Mouse (Mus musculus): ENCODE results near the gene Rtn3. TPM values are rescaled to one million over a fixed set of nuclear protein-coding genes. Genes with fewer than 3 reads are reported as not detected.
"Not testable (repeated sequence)": the region's sequence is repeated elsewhere in the genome, so short reads cannot be mapped to it uniquely, and the experiment has no call there.

Rtn3 gene
- total RNA-seq, 2 experiments from 2014 or later, result 798 to 841 TPM

DNA sequence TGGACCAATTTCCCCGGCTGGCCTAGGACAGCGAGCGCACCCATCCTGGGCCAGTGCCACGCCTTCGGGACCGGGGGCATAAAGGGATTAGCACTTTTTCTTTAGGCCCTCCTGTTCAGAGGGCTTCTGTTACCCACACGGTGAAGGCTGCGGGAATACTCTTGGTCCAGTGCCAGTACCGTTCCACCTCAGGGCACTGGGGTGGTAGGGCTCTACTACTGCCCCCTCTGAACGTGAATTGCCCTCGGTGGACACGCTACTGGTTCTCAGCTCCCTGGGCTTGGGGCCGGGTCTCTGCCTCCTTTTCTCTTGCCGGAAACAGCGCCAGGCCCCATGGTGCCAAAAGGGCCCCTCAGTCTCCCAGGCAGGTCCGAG lies 59.4 kb downstream of the Rtn3 start:
- no peak for DNase-seq (ENCODE audit: extremely low spot score in 1 of 2, low spot score in 1 of 2)

DNA sequence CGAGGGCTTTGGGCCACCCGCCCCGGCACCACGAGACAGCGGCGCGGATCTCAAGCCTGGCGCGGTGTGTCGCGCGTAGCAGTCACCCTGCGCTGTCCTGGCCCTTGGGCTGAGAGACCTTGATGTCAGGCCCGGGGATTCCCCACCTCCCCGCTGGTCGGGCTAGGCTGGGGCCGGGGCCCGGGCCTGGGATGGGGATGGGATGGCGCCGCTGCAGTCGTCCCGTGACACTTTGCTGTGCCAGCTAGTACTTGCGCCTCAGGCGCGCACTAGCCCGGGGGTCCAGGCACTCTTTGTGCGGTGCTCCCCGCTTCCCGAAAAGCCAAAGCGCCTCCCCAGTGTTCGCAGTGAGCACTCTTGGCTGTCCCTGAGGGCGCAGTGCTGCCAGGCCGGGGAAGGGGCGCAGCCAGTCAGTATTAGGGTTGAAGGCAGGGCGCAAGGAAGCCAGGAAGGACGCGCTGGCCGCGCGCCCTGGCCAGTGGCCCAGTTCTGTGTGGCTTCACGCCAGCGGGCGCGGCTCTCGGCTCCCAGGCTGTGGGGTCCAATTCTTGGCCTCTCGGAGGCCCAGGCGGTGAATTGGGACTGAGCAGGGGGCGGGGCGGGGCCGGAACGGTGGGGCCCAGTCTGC lies 59.9 kb downstream of the Rtn3 start:
- peak; percentile 72 to 75 for DNase-seq (ENCODE audit: extremely low spot score in 1 of 2, low spot score in 1 of 2)

DNA sequence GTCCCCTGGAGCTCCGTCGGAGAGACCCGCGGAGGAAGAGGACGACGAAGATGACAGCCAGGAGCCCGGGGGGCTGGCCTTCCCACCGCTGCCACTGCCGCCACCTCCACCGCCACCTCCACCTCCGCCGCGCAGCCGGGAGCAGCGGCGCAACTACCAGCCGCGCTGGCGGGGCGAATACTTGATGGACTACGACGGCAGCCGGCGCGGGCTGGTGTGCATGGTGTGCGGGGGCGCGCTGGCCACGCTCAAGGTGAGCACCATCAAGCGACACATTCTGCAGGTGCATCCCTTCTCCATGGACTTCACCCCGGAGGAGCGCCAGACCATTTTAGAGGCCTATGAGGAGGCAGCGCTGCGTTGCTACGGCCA lies 60.4 kb downstream of the Rtn3 start:
- DNase-seq (ENCODE audit: extremely low spot score in 1 of 2, low spot score in 1 of 2), result no peak

DNA sequence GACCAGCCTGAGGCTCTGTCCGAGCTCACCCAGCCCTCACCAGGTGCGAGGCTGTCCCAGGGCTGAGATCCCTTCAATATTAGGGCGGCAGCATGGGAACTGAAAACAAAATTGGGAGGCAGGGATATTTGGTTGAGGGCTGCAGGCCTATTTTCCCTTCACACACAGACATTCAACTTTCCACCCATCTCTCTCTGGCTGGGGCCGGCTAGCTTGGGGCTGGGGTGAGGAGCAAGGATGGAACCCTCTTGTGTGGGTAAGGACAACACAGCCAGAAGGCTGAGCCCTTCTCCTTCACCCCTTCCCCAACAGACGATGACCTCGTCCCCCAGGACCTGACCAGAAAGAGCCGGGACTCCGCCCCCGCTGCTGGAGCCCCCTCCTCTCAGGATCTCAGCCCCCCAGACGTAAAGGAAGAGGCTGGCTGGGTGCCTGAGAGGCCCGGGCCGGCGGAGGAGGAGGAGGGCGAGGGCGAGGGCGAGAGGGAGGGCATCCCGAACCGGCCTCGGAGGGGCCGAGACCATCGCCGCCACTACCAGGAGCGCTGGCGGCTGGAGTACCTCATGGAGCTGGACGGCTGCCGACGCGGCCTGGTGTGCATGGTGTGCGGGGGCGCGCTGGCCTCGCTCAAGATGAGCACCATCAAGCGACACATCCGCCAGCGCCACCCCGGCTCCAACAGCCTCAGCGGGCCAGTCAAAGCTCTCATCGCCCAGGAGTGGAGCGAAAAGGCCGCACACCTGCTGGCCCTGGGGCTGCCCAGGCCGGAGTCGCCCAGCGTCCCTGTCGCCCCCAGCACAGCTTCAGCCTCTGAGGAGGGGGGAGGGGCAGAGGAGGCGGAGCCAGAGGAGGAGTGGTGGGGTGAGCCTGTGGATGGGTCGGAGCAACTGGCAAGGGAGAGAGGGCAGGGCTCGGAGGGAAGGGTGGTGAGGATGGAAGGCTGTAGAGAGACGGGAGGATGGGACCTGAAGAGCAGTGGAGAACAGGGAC lies 61.2 kb downstream of the Rtn3 start:
- peak; percentile 50 to 70 for DNase-seq (ENCODE audit: extremely low spot score in 1 of 2, low spot score in 1 of 2)

DNA sequence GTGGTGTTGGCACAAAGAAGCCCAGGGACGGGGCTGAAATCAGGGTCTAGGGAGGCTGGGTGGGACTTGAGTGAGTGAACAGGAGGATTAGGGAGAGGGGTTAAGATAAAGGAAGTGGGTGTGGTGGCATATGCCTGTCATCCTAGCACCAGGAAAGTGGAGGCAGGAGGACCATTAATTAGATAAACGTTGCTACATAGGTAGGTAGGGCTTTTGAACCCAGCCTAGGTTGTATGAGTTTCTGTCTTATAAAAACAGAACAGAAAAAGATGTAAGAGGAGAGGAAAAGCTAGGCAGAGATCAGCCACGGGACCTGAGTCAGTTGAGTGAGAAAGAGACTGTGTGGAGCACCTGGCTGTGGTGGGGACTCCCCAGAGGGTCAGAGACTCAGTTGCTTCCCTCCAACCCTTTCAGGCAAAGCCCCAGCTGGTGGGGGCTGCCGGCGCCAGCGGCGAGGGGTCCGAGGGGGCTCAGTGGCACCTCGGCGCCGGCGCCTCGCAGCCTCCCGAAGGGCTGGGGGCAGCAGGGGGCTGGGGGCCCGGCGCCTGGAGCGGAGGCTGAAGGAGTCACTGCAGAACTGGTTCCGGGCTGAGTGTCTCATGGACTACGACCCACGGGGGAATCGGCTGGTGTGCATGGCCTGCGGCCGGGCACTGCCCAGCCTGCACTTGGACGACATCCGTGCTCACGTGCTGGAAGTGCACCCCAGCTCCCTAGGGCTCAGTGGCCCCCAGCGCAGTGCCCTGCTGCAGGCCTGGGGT lies 62.1 kb downstream of the Rtn3 start:
- DNase-seq (ENCODE audit: extremely low spot score in 1 of 2, low spot score in 1 of 2), result no peak

DNA sequence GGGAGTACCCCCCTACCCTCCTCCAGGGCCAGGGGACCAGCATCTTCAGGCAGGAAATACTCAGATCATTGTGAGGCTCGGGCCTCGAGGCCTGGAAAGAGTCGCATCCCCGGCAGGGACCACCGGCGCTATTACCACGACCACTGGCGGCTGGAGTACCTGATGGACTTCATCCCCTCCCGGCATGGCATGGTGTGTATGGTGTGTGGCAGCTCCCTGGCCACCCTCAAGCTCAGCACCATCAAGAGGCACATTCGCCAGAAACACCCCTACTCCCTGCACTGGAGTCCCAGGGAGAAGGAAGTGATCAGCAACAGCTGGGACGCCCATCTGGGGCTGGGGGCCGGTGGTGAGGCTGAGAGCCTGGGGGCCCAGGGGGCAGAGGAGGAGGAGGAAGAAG lies 63.0 kb downstream of the Rtn3 start:
- DNase-seq (ENCODE audit: extremely low spot score in 1 of 2, low spot score in 1 of 2), result no peak

DNA sequence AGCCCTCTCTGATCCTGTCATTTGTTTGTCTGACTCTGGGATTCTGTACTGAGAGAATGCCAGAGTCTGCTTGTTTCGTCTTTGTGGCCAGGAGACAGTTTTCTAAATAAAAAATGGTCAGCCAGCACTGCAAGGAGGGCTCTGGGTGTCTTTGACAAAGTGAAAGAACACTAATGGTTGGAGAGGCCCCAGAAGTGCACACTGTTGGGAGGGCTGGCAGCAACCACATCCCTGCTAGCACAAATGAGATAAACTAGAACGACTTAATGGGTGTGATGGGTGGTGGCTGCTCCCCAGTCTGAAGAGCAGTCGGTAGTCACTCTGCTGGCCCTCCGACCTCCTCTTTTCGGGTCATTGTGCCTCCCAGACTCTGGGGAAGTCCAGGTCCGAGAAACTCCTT lies 63.9 kb downstream of the Rtn3 start:
- DNase-seq (ENCODE audit: extremely low spot score in 1 of 2, low spot score in 1 of 2), result no peak

DNA sequence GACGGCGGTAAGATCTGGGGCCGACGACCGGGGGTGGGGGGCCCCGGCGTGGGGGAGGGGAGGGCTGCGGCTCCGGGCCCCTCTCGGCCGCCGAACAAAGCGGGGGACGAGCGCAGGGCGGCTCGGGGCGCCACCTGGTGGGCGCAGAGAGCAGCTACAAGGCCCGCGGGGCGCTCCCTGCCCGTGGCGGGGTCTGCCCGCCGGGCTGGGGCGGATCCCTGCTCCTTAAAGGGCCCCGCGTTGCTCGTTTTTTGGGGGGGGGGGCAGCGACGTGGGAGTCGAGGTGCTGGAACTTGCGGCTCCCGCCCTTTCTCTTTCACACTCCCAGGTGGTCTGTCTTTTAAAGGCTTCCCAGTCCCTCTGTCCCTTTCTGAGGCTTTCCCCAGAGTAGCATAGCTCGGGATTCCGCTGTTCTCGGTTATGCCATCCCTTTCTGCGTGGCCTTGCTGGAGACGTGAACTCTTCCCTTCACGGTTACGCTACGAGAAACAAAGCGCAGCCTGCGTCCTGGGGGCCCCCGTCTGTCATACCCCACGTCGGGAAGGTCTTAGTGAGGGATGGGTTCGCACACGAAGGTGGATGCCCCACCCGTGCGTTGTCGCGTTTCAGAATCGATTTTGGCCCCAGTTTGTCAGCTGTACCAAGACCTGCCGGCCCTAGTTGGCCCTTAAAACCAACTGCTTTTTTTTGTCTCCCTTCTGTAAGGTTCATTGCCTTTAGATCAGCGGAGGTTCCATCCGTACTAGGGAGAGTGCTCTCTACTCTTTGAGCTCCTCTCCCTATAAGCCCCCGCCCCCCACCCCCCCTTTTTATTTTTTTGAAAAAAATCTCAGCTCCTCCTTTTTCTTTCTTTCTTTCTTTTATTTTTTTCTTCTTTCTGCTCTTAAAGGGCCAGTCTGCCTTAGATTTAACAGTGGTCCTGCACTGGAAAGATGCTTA lies 64.9 kb downstream of the Rtn3 start:
- peak; percentile 79 for DNase-seq (ENCODE audit: extremely low spot score in 1 of 2, low spot score in 1 of 2)

DNA sequence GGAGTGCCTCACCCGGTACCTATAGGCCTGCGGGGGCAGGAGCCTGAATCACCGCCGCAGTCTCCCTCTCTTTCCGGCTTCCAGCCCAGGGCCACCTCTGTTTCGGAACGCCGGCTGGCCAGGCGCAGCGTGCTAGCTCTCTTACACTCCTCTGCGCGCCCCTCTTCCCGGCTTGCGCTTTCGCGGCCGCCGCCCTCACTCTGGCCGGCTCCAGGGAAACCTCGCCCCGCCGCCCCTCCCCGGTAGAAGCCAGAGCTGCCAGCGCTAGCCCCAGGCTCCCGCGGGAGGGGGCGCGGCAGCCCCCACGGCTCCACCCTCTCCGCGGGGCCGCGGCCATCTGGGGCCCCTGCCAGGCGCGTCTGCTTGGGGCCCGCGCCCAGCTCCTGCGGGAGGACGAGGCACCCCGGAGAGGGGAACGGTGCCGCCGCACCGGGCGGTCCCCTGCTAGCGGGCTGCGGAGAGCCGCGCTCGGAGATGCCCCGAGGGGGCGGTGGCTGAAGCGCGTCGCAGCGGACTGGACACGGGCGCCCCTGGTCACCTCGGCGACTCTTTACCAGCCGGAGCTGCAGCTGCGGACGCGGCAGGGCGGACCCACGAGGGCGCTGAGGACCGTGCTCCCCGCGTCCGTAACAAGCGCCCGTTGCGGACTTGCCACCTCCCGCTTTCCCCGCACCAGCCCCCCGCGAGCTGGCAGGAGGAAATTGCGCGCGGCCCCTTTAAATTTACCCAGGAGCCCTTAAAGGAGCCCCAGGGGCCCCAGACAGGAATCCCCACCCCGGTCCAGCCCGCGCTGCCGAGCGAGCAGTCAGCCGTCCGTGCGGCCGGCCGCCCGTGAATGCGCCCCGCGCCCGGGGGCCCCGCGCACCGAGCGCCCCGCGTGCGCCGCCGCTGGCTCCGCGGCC lies 66.0 kb downstream of the Rtn3 start, which contains the start of gene 2700081O15Rik:
2700081O15Rik (plus strand) TSS at position 792 of the 902 bp plus-strand sequence.
- peak; percentile 62 to 71 for DNase-seq (ENCODE audit: extremely low spot score in 1 of 2, low spot score in 1 of 2)

DNA sequence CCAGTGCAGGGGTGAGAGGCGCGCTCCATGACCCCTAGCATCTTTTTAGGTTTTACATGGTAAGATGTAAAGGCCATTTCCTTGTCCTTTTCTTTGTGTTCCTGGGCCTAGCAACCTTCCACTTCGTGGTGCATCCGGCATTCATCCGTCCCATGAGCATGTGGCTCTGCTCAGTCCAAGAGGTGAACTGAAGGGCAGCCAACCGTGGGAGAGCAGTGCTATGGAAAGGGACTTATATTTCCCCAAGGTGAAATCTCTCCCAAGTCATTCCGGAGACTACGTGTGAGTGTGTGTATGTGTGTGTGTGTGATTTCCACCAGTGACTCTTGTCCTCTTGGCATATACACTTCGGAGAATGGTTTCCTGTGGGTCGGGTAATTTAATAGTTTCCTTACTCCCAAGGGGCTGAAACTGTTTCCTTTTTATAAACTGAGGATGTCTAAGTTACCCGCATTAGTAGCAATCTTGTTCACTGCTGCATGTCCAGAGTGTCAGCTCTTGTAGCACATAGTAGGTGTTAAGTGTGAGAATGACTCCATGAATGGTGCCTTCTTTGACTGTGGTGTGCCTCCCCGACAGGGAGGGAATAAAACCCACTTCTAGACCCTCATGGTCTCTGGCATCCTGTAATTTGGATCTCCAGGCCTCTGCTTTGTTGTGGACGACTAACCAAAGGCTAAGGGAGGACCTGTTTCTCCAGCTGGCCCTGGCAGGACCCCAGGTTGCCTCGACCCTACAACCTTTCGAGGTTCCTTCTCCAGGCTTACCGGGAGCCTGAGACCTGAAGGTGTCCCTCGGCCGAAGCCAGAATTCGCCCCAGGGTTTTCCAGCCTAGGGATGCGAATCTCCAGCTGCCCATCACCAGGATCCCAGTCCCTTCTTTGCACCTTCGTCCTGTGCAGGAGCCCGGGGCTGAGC lies 66.9 kb downstream of the Rtn3 start:
- DNase-seq (ENCODE audit: extremely low spot score in 1 of 2, low spot score in 1 of 2), result no peak

DNA sequence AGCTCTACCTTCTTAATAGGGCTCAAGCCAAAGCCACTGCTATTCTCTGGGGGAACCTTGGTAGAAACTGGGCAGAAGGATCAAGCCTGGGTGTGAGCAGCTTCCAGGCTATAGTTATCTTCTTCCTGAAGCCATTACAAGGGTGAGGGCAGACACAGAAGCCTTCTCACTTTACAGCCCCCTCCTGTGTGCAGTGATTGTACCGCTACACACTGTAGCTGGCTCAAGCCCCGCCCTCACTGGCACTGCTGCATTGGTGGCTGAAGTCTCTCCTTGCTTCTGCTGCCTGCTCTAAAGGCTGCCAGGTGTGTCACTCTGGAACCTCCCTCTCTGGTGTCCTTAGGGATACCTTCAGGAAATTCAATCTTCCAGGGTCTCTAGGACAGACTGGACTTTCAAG lies 70.7 kb downstream of the Rtn3 start:
- no peak for DNase-seq (ENCODE audit: extremely low spot score in 1 of 2, low spot score in 1 of 2)

DNA sequence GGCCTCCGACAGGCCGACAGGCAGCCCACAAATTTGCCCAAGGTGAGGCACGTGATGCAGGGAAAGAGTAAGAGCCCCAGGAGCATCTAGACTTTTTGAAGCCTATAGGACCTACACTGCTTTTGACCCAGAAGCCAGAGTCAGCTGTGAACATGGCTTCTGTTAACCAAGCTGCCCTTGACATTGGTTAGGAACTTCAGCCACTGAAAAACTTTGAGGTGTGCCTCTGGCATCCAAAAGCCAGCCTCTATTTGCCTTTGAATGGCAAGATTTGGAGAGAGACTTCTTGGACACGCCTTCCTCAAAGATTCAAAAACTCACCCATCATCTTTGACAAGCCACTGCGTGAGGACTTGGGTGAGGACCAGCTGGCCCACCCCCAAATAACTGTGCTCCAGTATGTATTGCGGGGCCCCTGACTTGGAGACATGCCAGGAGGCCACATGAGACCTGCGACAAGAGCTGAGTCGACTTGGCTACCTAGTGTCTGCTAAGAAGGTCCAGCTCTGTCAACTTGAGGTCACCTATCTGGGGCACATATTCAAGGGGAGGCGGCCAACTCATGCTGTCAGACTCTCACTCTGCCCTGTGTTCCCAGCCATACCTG lies 78.4 kb downstream of the Rtn3 start:
- DNase-seq (ENCODE audit: extremely low spot score in 1 of 2, low spot score in 1 of 2), result no peak

DNA sequence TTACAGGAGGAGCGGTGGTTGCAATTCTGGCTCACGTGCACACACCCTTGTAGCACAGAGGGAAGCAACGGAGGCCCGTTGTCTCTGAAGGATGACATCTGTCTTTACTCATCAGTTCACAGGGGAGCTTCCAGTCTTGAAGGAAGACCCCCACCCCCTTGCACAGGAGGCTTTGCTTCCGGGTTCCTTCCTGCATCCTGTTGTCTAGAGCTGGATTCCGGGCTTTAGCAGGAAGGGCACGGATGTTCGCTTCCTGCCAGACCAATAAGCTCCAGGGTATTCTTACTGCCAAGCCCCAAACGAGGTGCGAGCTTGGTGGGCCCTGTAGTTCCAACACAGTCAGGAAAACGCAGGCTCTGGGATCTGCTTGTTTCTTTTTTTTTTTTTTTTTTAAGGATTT lies 82.4 kb downstream of the Rtn3 start:
- DNase-seq (ENCODE audit: extremely low spot score in 1 of 2, low spot score in 1 of 2), result no peak

DNA sequence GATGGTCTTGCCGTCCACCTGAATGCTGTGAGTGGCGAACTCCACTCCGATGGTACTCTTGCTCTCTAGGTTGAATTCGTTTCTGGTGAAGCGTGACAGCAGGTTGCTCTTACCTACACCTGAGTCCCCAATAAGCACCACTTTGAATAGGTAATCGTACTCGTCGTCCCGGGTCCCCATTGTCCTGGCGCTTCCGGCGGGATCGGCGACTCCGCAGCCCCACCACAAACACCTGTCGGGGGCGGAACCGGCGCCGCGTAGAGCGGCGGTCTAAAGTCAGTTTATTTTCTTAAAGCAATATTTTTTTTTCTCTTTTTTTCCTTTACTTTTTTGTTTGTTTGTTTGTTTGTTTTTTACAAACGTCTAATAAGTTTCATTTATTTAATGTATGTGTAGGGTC lies 84.2 kb downstream of the Rtn3 start:
- DNase-seq (ENCODE audit: extremely low spot score in 1 of 2, low spot score in 1 of 2), result not testable (repeated sequence)

DNA sequence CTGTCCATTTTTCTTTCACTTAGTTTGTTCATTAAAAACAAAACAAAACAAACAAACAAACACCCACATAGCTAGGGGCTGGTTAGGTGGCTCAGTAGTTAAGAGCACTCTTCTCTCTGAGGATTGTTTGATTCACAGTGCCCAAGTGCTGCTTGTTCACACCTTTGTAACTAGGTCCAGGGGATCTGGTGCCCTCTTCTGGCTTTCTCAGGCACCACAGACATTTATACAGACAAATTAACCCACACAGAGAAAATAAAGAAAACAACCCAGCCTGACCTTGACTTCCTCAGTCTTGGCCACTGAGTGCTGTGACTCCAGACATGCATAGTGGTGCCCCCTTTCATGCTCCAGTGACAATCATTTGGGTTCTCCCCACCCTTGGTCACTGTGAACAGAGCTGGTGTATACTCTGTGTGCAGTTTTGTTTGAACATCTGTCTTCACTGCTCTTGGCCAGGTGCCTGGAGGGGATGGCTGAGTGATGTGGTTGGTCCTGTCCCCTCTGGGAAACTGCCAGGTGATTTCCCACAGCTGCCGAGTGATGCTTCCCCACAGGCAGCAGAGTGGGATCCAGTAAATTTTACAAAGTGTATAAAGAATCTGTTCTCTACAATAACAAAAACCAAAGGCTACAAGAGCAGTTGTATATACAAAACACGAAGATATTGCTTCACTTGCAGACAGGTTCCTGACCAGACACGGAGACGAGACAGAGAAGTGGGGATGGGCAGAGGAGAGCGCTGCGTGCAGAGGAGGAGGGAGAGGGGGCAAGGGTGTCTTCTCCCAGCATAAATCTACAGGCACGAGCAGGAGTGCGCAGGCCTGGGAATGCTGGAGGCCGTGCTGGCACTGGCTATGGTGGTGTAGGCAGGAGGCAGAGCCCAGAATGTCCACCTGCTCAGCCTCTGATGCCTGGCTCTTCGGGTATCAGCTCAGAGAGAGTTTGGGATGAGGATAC lies 85.9 kb downstream of the Rtn3 start:
- DNase-seq (ENCODE audit: extremely low spot score in 1 of 2, low spot score in 1 of 2), result not testable (repeated sequence)

DNA sequence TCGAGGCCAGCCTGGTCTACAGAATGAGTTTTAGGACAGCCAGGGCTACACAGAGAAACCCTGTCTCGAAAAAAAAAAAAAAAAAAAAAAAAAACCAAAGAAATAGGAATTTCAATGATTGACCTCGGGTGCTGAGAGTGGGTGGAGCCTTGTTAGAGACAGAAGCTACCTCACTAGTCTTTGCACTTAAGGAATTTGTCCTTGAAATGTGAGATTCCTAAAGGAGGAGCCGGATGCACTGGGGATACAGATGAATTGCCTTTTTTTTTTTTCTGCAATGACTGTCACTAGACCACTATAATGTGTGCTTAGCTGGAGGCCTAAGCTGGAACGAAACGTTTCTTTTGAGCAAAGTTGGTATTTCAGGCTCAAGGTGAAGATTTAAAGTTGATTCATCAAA lies 94.6 kb downstream of the Rtn3 start:
- no peak for DNase-seq (ENCODE audit: extremely low spot score in 1 of 2, low spot score in 1 of 2)

Measured in layer of hippocampus, postnatal 25 days (tissue).